Mouse (Mus musculus) embryonic facial prominence, embryonic 12.5 days (tissue): ENCODE results near the gene Dnmbp. TPM values are rescaled to one million over a fixed set of nuclear protein-coding genes. Genes with fewer than 3 reads are reported as not detected.

Experiments used
- ATAC-seq: fragments of 200-750 bp; cut with Nextera tagmentation; 2 replicates; pipeline ENCODE4 v1.8.0; 2017; ENCODE audit not compliant: insufficient number of reproducible peaks, insufficient read depth, low FRiP score, low TSS enrichment
- H3K27ac ChIP-seq: fragments of 300-500 bp; sonication (generic); 2 replicates; pipeline ENCODE4 v1.5.1; 2016; ENCODE audit warnings: mild to moderate bottlenecking
- H3K27me3 ChIP-seq: fragments of 300-500 bp; sonication (generic); 2 replicates; pipeline ENCODE4 v1.6.1; 2016; ENCODE audit warnings: mild to moderate bottlenecking, moderate library complexity
- H3K36me3 ChIP-seq: fragments of 300-500 bp; sonication (generic); 2 replicates; pipeline ENCODE4 v1.6.1; 2016; ENCODE audit warnings: mild to moderate bottlenecking
- H3K4me1 ChIP-seq: fragments of 300-500 bp; sonication (generic); 2 replicates; pipeline ENCODE4 v1.6.1; 2016
- H3K4me2 ChIP-seq: fragments of 300-500 bp; sonication (generic); replicated peaks from 2 replicates; pipeline ENCODE4 v1.6.1; 2016; ENCODE audit warnings: mild to moderate bottlenecking, moderate library complexity
- H3K4me3 ChIP-seq: fragments of 300-500 bp; sonication (generic); 2 replicates; pipeline ENCODE4 v1.5.1; 2016; ENCODE audit warnings: mild to moderate bottlenecking
- H3K9ac ChIP-seq: fragments of 300-500 bp; sonication (generic); 2 replicates; pipeline ENCODE4 v1.6.1; 2016; ENCODE audit warnings: mild to moderate bottlenecking, moderate library complexity
- H3K9me3 ChIP-seq: fragments of 300-500 bp; sonication (generic); 2 replicates; pipeline ENCODE4 v1.6.1; 2016; ENCODE audit warnings: mild to moderate bottlenecking, moderate library complexity
- WGBS: fragments of 180-500 bp; shearing (Covaris S2); methylation state at CpG from one replicate; pipeline ENCODE4 v1.1.7; 2016; 5-methylcytosine and 5-hydroxymethylcytosine counted together
- polyA plus RNA-seq: library from polyadenylated mRNA; unstranded; fragments of >200 nt; fragmentation: Nextera tagmentation; extraction: Ambion mirVana; gene quantifications from 2 replicates; pipeline ENCODE4 v1.2.1, GENCODE M21; 2016

Gene Dnmbp
- polyA plus RNA-seq, 1 experiment from 2014 or later, result 22.9 TPM

DNA sequence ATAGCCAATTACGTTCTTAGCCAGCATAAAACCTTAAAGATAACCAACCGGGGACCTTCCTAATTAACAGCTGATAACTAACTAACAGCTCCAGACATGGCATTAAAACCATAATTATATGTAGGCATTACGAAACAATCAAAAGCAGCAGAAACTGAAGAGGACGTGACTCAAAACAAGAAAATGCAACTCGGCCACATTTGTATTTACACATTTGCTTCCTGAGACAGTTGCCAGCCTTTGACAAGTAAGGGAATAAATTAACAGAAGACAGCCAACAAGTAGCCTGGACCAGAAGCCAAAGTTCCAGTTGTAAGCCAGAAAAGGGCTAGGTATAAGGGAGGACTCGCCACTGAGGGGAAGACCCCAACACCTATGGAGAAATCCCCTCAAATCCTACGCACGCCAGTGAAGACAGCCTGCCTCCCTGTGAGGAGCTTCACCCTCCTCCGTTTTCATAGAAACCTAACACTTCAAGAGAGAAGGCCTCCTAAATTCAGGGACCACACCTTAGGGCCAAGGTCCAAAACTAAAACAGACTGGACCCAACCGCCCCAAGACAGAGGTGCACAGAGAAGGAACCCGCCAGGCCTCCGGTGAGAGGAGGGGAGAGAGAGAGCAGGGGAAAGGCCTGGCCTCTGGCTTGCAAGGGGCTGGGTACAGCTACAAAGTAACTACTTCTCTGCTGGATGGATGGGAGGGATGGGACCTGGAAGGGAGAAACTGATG lies 53.5 kb downstream of the Dnmbp start:
- Histone ChIP-seq H3K27ac (no peak overlapping the region), H3K4me2 (no peak overlapping the region), H3K4me1 (peaks cover 11% of the 10 kb centered on the region), H3K36me3 (no peaks in the 10 kb centered on the region), H3K9me3 (no peaks in the 10 kb centered on the region), H3K9ac (no peak overlapping the region), H3K27me3 (no peaks in the 10 kb centered on the region), H3K4me3 (no peak overlapping the region)
- ATAC-seq, result no peak
- WGBS, result 68% methylated on average over 12 of the region's 12 CpGs

DNA sequence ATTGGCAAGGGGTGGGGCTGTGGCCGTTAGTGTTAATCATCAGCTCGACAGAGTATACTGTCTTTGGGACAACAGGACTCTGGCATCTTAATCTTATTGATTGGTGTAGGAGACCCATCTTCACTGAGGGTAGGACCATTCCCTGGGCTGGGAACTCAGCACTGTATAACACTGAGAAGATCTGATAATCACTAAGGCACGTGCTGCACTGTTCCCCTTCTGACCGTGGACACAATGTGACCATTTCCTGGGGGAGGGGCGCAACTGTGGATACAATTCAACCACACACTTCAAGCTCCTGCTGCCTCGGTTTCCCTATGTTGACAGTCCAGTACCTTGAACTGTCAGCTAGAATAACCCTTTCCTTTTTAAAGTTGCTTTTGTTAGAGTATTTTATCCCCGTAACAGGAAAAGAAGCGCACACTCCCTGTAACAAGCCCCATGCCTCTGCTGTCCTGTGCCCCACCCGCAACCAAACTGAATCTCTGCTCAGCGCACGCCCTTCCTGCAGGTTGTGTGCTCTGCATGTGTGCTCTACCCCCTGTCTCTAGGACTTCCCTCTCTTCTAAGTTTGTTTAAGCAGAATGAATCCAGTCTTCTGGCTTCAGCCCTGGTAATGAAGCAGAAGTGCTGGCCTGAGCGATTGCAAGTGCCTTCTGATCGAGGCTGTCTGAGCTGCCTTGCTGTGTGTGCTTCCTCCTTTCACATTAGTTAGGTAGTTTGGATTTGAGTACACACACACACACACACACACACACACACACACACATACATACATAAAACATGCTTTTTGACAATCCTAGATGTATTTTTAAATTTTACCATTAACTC lies 55.1 kb downstream of the Dnmbp start:
- Histone ChIP-seq H3K27me3 (no peaks in the 10 kb centered on the region), H3K9ac (no peak overlapping the region), H3K4me1 (peaks cover 19% of the 10 kb centered on the region), H3K4me3 (no peak overlapping the region), H3K36me3 (no peaks in the 10 kb centered on the region), H3K4me2 (no peak overlapping the region), H3K27ac (no peak overlapping the region), H3K9me3 (no peaks in the 10 kb centered on the region)
- WGBS, result 68% methylated on average over 13 of the region's 13 CpGs
- no peak for ATAC-seq

DNA sequence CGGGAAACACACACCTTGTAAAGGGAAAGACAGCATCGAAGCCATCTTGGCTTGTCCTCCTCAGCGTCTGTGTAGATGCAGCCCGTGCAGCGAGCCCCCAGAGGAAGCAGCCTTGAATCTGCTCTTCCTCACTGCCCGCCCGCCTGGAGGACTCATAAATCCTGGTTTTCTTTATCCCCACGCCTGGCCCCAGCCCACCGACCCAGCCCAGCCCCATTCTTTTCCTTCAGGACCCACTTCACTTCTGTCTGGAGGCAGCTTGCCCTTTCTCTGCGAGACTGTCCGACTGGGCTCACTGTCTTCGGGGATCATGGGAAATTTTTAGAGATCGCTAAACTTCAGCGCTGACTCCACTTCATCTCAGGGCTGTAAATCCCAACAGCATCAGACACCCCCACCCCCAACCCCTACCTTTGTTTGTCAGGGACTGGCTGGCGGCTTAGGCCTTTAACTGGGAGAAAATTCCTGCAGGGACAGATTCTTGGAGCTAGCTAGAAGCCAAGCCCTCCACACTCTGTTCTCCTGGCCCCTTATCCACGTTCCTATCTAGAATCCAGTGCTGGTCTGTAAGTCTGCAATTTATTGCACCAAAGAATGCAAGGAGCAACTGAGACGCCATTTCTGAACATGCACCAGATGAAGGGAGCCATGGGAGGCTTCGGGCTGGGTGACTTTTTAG lies 57.0 kb downstream of the Dnmbp start:
- H3K9ac ChIP-seq, result peak overlapping the region; percentile 5; the same call in 1 of the 2 replicates
- ATAC-seq, result 0 out of 2 replicates have a peak, but pooled peaks have one; percentile 35
- WGBS, result 33% methylated on average over 18 of the region's 18 CpGs

DNA sequence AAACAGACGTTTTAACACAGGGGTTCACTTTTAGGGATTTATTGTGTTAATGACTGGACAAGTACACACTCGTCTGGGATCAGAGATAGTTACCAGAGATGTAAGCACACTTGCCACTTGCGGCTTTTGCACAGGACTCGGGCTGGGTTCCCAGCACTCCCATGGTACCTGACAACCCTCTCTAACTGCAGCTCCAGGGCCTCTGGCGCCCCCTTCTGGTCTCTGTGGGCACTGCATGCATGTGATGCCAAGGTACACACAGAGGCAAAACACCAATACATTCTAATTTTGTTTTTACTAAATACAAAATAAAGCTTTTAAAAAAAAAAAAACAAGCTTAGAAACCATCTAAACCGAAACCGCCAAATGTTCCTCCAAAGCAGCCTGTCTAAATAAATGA lies 58.4 kb downstream of the Dnmbp start:
- Histone ChIP-seq H3K9ac (no peak overlapping the region), H3K4me3 (no peak overlapping the region), H3K9me3 (no peaks in the 10 kb centered on the region), H3K4me1 (peaks cover 35% of the 10 kb centered on the region), H3K4me2 (no peak overlapping the region), H3K27me3 (no peaks in the 10 kb centered on the region), H3K27ac (no peak overlapping the region), H3K36me3 (no peaks in the 10 kb centered on the region)
- ATAC-seq, result no peak
- 82% methylated on average over 7 of the region's 7 CpGs for whole genome bisulfite sequencing

More for the DNA sequence above, 57.0 kb downstream of the Dnmbp start:
- no peaks in the 10 kb centered on the region for H3K27me3 ChIP-seq
- H3K4me3 ChIP-seq, result no peak overlapping the region
- H3K36me3 ChIP-seq, result no peaks in the 10 kb centered on the region
- peaks cover 26% of the 10 kb centered on the region for H3K4me1 ChIP-seq
- peak overlapping the region; percentile 24 for H3K27ac ChIP-seq
- peak overlapping the region; percentile 19 for H3K4me2 ChIP-seq
- H3K9me3 ChIP-seq, result no peaks in the 10 kb centered on the region

DNA sequence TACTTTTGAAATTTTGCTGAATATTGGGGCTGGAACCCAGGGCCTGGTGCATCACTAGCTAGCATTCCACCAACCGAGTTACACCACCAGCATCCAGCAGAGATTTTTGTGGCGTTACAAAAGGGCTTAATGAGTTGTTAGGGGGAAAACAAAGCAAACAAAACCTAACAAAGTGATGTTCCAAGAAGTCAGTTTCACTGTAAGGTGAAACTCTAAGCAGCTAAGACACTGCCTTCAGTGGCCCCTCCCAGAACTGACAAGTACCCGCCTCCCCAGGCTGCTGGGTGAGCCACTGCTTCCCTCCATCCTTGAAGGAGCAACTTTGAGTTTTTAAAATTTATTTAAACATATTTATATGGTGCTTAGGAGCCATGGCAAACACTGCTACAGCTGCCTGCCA lies 59.6 kb downstream of the Dnmbp start:
- Histone ChIP-seq H3K9me3 (no peaks in the 10 kb centered on the region), H3K27me3 (no peaks in the 10 kb centered on the region), H3K27ac (peak overlapping the region; percentile 30; the same call in 1 of the 2 replicates), H3K4me2 (peak overlapping the region; percentile 64; the same call in 1 of the 2 replicates), H3K9ac (peak overlapping the region; percentile 66; the same call in 1 of the 2 replicates), H3K4me3 (no peak overlapping the region), H3K36me3 (no peaks in the 10 kb centered on the region), H3K4me1 (peaks cover 44% of the 10 kb centered on the region)
- WGBS, result 17% methylated on average over 3 of the region's 3 CpGs
- ATAC-seq, result no peak

DNA sequence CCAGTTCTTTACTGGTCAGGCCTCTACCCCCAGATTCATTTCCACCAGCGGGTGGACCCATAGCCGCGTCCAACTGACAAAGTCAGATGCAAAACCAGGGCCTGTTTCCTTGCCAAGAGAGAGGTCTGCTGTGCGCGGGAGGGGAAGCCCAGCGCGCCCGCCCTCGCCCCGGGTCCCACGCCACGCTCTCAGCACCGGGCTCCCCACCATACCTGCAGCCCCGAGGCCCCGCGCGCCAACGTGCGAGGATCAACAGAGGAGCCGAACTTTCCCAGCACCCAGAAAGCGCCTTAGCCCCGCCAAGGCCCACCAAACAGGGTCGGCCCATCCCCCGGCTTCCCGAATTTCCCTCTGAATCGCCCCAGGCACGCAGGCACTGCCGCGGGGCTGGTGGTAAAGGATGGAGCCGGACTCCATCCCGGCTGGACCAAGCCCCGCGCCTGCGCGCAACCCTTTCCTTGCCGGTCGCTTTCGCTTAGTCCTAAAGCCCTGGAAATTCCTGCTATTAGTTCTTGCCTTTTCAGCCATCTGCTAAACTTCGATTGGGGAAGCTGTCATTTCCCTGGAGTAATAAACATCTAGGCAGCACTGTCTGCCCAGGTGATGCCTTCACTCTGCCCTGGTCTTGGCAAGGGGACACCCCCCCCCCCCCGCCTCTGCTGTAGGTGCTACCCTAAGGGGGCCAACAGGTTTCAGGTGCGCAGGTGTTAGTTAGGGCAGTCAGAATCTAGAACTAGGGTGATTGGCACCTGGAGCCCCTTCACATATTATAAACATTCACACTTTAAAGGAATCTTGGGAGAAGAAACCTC lies 60.4 kb downstream of the Dnmbp start:
- ATAC-seq, result peak; percentile 89
- H3K4me2 ChIP-seq, result peak overlapping the region; percentile 64
- 2% methylated on average over 41 of the region's 41 CpGs for WGBS

DNA sequence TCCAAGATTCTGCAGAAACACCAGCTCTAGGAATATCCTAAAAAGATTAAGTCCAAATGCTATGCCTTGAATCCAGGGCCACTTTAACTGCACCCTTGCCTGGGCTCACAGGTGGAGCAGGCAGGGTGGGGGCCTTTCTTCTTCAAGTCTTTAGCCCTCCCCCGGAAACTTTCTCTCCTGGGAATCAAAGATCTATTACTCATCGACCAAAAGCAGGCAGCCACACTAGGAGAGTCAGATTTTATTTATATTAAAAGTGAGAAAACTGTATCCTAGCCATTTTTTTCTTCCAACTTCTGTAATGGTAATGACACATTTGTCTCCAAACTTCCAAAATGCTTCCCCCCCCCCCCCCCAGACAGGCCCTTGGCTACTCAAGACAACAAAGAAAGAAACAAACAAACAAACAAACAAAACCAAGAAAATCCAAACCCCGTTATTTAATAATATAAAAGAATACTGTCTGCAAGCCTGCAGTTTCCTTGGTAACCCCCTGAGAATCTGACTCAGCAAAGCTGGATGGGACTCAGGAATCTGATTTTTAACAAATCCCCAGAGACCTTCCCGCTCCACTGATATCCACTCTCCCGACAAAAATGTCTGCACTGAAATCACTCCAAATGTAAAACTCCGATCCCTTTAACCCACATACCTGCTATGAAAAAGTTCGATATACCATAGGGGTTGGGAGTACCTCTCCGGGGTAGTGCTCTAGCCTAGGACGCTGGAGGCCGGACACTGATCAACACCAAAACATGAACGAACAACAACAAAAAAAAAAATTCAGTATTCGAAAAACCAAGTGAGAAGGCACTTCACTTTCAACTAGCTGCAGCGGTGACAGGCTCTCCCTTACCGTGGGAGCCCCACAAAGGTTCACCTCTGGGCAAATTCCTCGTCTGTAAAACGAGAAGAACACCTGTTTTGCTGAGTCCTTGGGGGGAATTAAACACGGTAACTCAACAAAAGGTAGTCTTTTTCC lies 61.6 kb downstream of the Dnmbp start:
- no peak for ATAC-seq
- peaks cover 40% of the 10 kb centered on the region for H3K4me1 ChIP-seq
- no peaks in the 10 kb centered on the region for H3K9me3 ChIP-seq
- H3K9ac ChIP-seq, result peak overlapping the region; percentile 66
- no peaks in the 10 kb centered on the region for H3K27me3 ChIP-seq
- WGBS, result 7% methylated on average over 17 of the region's 17 CpGs
- peak overlapping the region; percentile 61 for H3K4me3 ChIP-seq
- peak overlapping the region; percentile 90; the same call in 1 of the 2 replicates for H3K27ac ChIP-seq
- H3K4me2 ChIP-seq, result peak overlapping the region; percentile 64
- H3K36me3 ChIP-seq, result peaks cover 13% of the 10 kb centered on the region

More for the DNA sequence above, 60.4 kb downstream of the Dnmbp start:
- peaks cover 42% of the 10 kb centered on the region for H3K4me1 ChIP-seq
- H3K9ac ChIP-seq, result peak overlapping the region; percentile 66
- H3K27me3 ChIP-seq, result no peaks in the 10 kb centered on the region
- H3K27ac ChIP-seq, result peak overlapping the region; percentile 90
- peak overlapping the region; percentile 61 for H3K4me3 ChIP-seq
- peaks cover 4% of the 10 kb centered on the region; the same call in 1 of the 2 replicates for H3K36me3 ChIP-seq
- H3K9me3 ChIP-seq, result no peaks in the 10 kb centered on the region

DNA sequence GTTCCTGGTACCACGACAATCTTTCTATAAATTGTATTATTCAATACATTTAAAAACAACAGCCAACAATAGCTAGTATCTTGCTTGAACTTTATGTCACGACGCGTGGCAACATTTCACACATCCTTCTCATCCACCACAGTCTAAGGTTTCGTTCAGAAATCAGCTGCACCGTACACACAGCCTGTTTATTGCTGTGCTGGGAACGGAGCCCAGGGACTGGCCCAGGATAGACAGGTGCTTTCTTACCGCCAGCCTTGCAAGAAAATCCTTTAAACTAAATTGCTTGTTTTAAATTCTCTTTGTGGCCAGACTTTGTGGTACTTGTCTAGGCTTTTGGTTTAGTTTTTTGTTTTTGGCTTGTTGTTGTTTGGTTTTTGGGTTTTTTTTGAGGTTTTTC lies 62.6 kb downstream of the Dnmbp start:
- peaks cover 23% of the 10 kb centered on the region for H3K36me3 ChIP-seq
- WGBS, result 77% methylated on average over 8 of the region's 8 CpGs
- H3K27me3 ChIP-seq, result no peaks in the 10 kb centered on the region
- no peak for ATAC-seq
- H3K4me2 ChIP-seq, result no peak overlapping the region
- no peak overlapping the region for H3K4me3 ChIP-seq
- peaks cover 33% of the 10 kb centered on the region for H3K4me1 ChIP-seq
- no peak overlapping the region for H3K9ac ChIP-seq
- no peak overlapping the region for H3K27ac ChIP-seq
- no peaks in the 10 kb centered on the region for H3K9me3 ChIP-seq

DNA sequence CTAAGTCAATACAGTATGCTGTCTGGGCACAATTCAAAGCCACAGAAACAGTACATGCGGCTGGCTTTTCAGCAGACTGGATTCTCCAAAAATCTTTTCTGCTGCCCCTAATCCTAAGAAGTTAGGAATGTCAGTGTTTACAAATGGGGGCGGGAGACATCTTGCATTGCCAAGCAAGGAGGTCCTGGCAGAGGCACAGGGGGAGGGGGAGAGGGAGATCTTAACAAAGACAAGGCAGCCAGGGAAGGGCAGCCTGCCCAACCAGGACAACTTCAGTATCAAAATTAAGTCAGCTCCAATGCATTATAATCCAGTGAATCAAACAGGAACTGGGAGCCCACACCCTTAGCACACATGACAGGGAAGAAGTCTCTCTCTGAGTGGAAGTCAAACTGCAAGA lies 64.0 kb downstream of the Dnmbp start:
- Histone ChIP-seq H3K27me3 (no peaks in the 10 kb centered on the region), H3K4me3 (no peak overlapping the region), H3K27ac (no peak overlapping the region), H3K9me3 (no peaks in the 10 kb centered on the region), H3K9ac (no peak overlapping the region), H3K4me1 (peaks cover 33% of the 10 kb centered on the region), H3K36me3 (peaks cover 37% of the 10 kb centered on the region), H3K4me2 (no peak overlapping the region)
- no peak for ATAC-seq
- 29% methylated on average over 2 of the region's 2 CpGs for WGBS

DNA sequence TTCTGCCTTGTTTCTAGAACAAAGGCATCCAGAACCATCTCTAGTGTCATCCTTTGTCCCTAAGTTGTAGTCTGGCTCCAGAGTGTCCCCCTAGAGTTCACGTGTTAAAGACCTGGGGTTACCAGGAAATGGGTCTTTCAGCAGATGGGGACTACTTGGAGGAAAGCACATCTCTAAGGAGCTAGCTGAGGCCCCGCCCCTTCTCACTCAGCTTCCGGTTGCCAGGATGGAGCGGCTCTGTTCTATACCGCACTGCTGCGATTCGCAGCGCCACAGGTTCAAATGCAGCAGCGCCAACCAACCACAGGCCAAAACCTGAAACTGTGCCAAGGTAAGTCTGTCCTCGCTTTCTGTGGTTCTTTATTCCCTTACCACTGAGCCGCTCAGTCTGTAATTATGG lies 65.6 kb downstream of the Dnmbp start:
- ATAC-seq, result no peak
- Histone ChIP-seq H3K9me3 (no peaks in the 10 kb centered on the region), H3K4me3 (no peak overlapping the region), H3K4me2 (no peak overlapping the region), H3K4me1 (peaks cover 22% of the 10 kb centered on the region; the same call in 1 of the 2 replicates), H3K27ac (no peak overlapping the region), H3K36me3 (peaks cover 53% of the 10 kb centered on the region), H3K9ac (no peak overlapping the region), H3K27me3 (no peaks in the 10 kb centered on the region)
- 91% methylated on average over 11 of the region's 11 CpGs for WGBS
